Mouse (Mus musculus): ENCODE results near the gene Krtap9-3.
"Not testable (repeated sequence)": the region's sequence is repeated elsewhere in the genome, so short reads cannot be mapped to it uniquely, and the experiment has no call there.

Gene Krtap9-3

DNA sequence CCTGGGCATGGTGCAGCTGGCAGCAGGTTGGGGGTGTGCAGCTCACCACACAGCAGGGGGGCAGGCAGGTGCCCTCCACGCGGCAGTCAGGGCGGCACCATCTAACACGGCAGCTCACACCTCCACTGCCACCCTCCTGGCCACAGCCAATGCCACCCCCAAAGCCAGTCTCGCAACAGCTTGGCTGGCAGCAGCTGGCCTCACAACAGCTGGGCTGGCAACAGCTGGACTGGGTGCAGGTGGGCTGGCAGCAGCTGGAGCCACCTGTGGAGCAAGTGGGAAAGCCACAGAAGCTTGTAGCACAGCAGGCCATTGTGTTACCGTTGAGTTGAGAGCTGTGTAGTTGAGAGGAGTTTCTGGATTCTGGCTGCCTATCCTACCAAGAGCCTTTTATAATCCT, at the start of gene Krtap9-3:
Gene Krtap9-3, minus strand, starts transcription at position 364 of the 400 bp plus-strand sequence.
- DNase-seq, result not testable (repeated sequence)

- no peak for DNase-seq
Observed at GRCm38 (mm10) chr11:99646444-99646843, 48.5 kb upstream of the Krtap9-3 start.

- DNase-seq, result no peak
Observed at GRCm38 (mm10) chr11:99644351-99644750, 46.4 kb upstream of the Krtap9-3 start.

DNA sequence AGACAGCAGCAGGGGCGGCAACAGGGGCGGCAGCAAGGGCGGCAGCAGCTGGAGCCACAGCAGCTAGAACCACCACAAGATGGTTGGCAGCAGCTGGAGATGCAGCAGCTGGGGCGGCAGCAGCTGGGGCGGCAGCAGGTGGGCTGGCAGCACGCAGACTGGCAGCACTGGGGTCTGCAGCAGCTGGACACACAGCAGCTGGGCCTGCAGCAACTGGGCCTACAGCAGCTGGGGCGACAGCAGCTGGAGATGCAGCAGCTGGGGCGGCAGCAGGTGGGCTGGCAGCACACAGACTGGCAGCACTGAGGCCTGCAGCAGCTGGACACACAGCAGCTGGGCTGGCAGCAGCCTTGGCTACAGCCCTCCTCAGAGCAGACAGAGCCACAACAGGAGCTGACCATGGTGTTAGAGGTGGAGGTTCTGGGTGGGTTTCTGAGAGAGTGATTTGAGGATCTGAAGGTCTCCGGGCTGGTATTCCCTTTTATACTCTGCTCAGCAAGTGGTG, 45.8 kb upstream of the Krtap9-3 start, which contains the start of gene Krtap4-7:
Gene Krtap4-7, minus strand, starts transcription at position 455 of the 505 bp plus-strand sequence.
- DNase-seq, result not testable (repeated sequence)

- no peak for DNase-seq
Observed at GRCm38 (mm10) chr11:99640926-99641325, 43.0 kb upstream of the Krtap9-3 start.

DNA sequence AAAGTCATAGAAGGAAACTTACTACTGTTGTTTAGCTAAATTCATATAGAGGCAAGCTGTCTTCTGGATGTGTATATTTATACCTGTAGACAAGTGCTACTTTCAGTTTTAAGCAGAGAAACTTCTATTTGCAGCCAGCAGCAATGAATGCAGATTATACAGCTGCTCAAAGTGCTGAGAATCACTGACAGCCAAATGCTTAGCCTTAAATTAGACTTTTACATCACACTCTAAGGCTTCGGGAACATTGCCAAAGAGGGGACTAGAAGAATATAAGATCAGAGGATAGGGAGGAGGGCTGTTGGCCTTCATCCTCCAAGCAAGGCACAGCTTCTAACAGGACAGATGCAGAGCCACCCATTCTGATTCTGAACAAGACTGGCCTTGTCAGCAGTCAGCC, 39.2 kb upstream of the Krtap9-3 start:
- DNase-seq, result no peak

DNA sequence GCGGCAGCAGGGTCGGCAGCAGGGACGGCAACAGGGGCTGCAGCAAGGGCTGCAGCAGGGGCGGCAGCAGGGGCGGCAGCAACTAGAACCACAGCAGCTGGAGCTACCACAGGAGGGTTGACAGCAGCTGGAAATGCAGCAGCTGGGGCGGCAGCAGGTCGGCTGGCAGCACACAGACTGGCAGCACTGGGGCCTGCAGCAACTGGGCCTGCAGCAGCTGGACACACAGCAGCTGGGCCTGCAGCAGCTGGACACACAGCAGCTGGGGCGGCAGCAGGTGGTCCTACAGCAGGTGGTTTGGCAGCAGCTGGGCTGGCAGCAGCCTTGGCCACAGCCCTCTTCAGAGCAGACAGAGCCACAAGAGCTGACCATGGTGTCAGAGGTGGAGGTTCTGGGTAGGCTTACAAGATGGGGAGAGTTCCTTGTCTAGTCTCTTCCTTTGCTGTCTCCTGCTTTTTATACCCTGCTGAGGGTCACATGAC, 36.8 kb upstream of the Krtap9-3 start, which contains the start of gene Krtap4-2:
Gene Krtap4-2, minus strand, starts transcription at position 432 of the 482 bp plus-strand sequence.
- no peak for DNase-seq

DNA sequence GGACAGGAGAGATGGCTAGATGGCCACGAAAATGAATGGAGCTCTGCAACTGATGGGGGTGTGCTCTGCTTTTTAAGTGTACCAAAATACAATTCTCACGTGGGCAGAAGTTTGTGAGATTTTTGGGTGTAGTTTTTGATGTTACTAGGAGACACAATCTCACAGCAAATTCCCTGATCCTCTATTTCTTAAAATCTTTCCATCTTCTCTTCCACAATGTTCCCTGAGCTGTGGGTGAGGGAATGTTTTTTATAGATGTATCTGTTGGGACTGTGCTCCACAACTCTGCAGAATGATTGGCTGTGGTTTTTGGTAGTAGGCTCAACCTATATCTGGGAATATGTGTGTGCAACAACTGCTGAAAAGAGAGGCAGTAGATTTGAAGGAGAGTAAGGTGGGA, 35.4 kb upstream of the Krtap9-3 start:
- DNase-seq, result no peak

- DNase-seq, result no peak
Observed at GRCm38 (mm10) chr11:99630890-99631289, 33.0 kb upstream of the Krtap9-3 start.

DNA sequence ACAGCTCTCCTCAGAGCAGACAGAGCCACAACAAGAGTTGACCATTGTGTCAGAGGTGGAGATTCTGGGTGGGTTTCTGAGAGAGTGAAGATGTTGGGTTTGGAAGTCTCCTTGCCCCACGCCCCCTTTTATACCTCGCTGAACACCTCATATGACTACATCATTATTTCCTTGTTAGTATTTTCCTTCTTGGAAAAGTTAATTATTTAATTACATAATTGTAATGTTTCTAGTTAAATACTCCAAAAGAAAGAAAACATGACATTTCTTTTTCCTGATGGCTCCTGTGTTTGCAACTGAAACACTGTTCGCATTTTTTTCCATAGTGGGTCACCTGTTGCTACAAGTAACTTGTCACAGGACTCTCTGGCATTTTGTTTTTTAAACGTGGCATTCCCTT, 30.2 kb upstream of the Krtap9-3 start, which contains the start of gene Krtap4-1:
Gene Krtap4-1, minus strand, starts transcription at position 101 of the 400 bp plus-strand sequence.
- no peak for DNase-seq

DNA sequence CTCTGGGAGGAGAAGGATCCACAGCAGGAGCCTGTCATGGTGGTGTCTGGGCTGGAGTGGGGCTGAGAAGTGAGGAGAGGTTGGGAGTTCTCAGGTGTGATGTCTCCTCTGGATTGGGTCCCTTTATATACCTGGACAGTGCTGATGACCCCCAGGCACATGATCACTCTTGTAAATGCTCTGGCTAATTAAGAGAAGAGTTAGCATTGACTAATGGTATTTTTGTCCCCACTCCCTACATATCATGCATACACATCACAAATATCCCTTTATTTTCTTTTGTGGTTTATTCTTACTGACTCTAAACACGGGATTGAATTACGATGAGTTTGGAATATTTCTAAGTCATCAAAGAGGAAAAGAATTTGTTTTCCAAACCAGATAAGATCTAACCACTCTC, 22.4 kb upstream of the Krtap9-3 start, which contains the start of gene Gm11562:
Gene Gm11562, minus strand, starts transcription at position 101 of the 400 bp plus-strand sequence.
- DNase-seq, result no peak

DNA sequence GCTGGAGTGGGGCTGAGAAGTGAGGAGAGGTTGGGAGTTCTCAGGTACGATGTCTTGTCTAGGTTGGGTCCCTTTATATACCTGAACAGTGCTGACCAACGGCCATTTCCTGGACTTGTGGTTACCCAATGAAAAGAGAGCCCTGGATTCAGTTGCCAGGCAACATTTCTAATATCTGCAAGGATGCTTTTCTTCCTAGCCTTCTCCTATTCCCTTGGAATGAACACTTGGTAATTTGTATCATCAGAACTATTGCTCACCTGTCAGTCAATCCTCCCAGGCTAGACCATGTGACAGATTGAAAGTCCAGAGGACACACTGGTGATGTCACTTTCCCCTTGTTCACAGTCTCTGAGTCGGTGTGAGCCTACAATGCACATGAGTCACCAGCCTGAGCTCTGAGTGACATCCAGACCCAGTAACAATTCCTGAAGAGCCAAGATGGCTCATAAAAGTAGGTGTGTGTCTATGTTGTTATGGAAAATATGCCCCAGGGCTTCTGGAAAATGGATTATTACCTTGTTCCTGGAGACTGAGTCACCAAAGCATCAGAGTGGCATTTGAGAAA, 17.0 kb upstream of the Krtap9-3 start, which contains the start of gene Krtap2-4:
Gene Krtap2-4, minus strand, starts transcription at position 51 of the 568 bp plus-strand sequence.
- no peak for DNase-seq

- not testable (repeated sequence) for DNase-seq
Observed at GRCm38 (mm10) chr11:99610089-99610488, 12.2 kb upstream of the Krtap9-3 start, which contains the start of gene Gm11937. Gene Gm11937, minus strand, starts transcription at chr11:99610189.

DNA sequence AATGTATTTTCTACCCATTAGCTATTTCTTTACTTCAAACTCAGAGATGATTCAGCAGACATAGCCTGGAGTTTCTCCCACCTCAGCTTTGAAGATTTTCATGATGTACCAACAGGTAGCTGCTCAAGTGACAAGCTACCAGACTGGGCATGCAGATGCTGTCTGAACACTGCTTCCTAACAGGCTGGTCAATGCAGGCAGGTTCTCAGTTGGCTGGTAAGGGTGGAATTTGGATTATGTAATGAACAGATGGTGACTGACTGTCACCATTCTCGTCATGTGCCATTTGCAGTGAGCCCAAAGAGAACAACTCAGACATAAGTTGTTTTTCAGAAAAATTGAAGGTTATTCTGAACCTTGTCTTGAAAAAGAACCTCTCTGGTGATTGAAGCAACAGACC, 11.2 kb upstream of the Krtap9-3 start:
- DNase-seq, result no peak

GRCm38 (mm10) chr11:99603208-99603607, 5.3 kb upstream of the Krtap9-3 start, which contains the start of gene Gm11938:
Gene Gm11938, minus strand, starts transcription at chr11:99603308.
- not testable (repeated sequence) for DNase-seq

- DNase-seq, result no peak
Observed at GRCm38 (mm10) chr11:99590981-99591380, 6.9 kb downstream of the Krtap9-3 start, which contains the start of gene Krtap1-3. Gene Krtap1-3, minus strand, starts transcription at chr11:99591339.

GRCm38 (mm10) chr11:99585096-99585495, 12.8 kb downstream of the Krtap9-3 start:
- DNase-seq, result no peak

GRCm38 (mm10) chr11:99583245-99583704, 14.6 kb downstream of the Krtap9-3 start, which contains the start of gene Krtap1-4:
Gene Krtap1-4, minus strand, starts transcription at chr11:99583654.
- DNase-seq, result no peak

DNA sequence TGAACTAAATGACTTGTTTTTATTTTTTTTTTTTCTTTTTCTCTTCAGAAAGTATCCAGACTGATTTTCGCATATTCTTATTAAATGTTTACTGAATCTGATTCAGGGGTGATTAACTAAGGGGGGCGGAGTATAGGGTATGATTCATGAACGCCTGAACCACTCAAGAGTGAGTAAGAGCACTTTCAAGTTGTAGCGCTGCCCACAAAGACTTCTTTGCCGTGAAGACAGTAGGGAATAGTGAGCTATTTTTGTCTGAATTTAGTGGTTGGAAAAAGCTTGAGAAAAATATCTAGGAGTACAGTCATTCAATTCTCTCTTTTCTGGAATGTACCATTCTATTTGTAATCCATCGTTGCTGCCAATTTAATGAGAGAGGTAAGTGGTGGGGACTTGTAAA, 16.3 kb downstream of the Krtap9-3 start:
- DNase-seq, result no peak

DNA sequence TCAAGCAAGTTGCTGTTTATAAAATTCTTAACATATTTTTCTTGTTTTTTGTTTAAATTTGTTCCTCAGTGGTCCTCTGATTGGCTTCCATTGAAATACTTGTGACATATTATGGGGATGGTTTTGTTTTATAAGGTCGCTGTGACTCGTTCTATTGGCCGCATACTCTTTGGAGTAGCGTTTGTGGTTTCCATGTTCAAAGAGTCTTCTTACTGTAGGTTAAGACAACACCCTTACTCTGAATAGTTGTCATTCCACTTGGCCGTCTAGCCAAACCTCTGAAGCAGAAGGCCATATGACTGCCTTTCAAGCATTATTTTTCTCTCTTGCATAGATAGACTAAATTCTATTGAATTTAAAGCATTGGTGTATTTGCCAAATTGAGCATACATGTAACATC, 16.9 kb downstream of the Krtap9-3 start:
- no peak for DNase-seq

- no peak for DNase-seq
Observed at GRCm38 (mm10) chr11:99580636-99581035, 17.3 kb downstream of the Krtap9-3 start, which contains the start of gene Krtap1-5. Gene Krtap1-5, minus strand, starts transcription at chr11:99581016.

- DNase-seq, result peak; percentile 71
Observed at GRCm38 (mm10) chr11:99574106-99574505, 23.8 kb downstream of the Krtap9-3 start.

- no peak for DNase-seq
Observed at GRCm38 (mm10) chr11:99573164-99573563, 24.7 kb downstream of the Krtap9-3 start.

GRCm38 (mm10) chr11:99566530-99566929, 31.4 kb downstream of the Krtap9-3 start, which contains the start of gene Krtap3-1:
Gene Krtap3-1, minus strand, starts transcription at chr11:99566630.
- DNase-seq, result no peak
